20 mouse cellular contexts compared by ENCODE assay signal in genomic region chr17:24049008-24049407, GRCm38 (mm10). TPM values are rescaled to one million over a fixed set of nuclear protein-coding genes. Genes with fewer than 3 reads are reported as not detected.
DNase-seq lines count a peak whose midpoint lies in the region; ATAC-seq lines count a peak whose summit lies in the region.
"Had no signal": no experiment of that assay in that cellular context is flagged by ENCODE, and none has a peak within 500 bp of the region (broad histone marks: within the 10 kb centered on the region; RNA-seq: fewer than 3 reads in every experiment).

No protein-coding gene starts in this region.

- peak; percentile 88 for ATAC-seq in frontal cortex, adult (ENCODE audit: low TSS enrichment)
- ATAC-seq: forebrain, embryonic 16.5 days; hindbrain, postnatal 0 days had no signal

- DNase-seq in frontal cortex, postnatal 14 days (ENCODE audit: low spot score in 2 of 2): no peak
- peak; percentile 38 for DNase-seq in left cerebral cortex, adult 11 months (ENCODE audit: low spot score)
- no peak for DNase-seq in left cerebral cortex, postnatal 10 days (ENCODE audit: extremely low spot score in 1 of 2, low spot score in 2 of 2)
- peak; percentile 36 to 50 for DNase-seq in right cerebral cortex, postnatal 36 days (ENCODE audit: low spot score in 2 of 2)
- DNase-seq in right cerebral cortex, postnatal 4 days: no peak
- DNase-seq in telencephalon, adult 2 months (ENCODE audit: low read depth, low spot score): peak; percentile 63
- DNase-seq in cerebellum, postnatal 4 days (ENCODE audit: low spot score in 2 of 2): no peak
- DNase-seq: adrenal gland, postnatal 25 days; cerebellum, adult 2 months; cerebellum, postnatal 10 days; gastrocnemius, adult 2 months; heart, adult 18-20 months; heart, postnatal 14 days had no signal

- intact Hi-C loops in left cerebral cortex, postnatal 10 days (cut with DNase I): no loop called here

RNA-seq across cellular contexts. Expression of gene Prss27, which starts 11.1 kb away (rescaled TPM):
- total RNA-seq in left cerebral cortex, postnatal 10 days (2021): not detected
- total RNA-seq: common myeloid progenitor, adult 5-6 weeks; gastrocnemius, adult 2 months; gastrocnemius, postnatal 4 days; heart, adult 18-20 months; heart, postnatal 14 days; hematopoietic stem cell, adult 5-6 weeks; hindbrain, postnatal 0 days; MEL had no signal

RNA-seq across cellular contexts. Expression of gene Kctd5, which starts 24.3 kb away (rescaled TPM):
- total RNA-seq in left cerebral cortex, postnatal 10 days (2021): 10 to 100 TPM; 51.9 to 56.8 TPM

RNA-seq across cellular contexts. Expression of gene Prss22, which starts 51.1 kb away (rescaled TPM):
- total RNA-seq in left cerebral cortex, postnatal 10 days (2021): under 1 TPM; 0.53 to 0.69 TPM
- total RNA-seq: adrenal gland, postnatal 25 days; common myeloid progenitor, adult 5-6 weeks; gastrocnemius, adult 2 months; gastrocnemius, postnatal 4 days; heart, adult 18-20 months; heart, postnatal 14 days; hematopoietic stem cell, adult 5-6 weeks; MEL had no signal

Comparison
In these comparisons a context has a peak if more than half of its experiments do, and no peak if none do; other contexts are left out.
1. DNase-seq: peak in left cerebral cortex, adult 11 months (single experiment), right cerebral cortex, postnatal 36 days (2 of 2) and telencephalon, adult 2 months (single experiment); none in frontal cortex, postnatal 14 days (0 of 2), left cerebral cortex, postnatal 10 days (0 of 2), right cerebral cortex, postnatal 4 days (single experiment) and cerebellum, postnatal 4 days (0 of 2).